Mouse (Mus musculus) forebrain, embryonic 12.5 days (tissue): ENCODE data around the gene T. TPM values are rescaled to one million over a fixed set of nuclear protein-coding genes. Genes with fewer than 3 reads are reported as not detected.

ENCODE experiments used
- ATAC-seq: fragments of 200-750 bp; cut with Nextera tagmentation; 2 replicates; pipeline ENCODE4 v1.8.0; 2017; ENCODE audit warnings: moderate TSS enrichment; ENCODE audit not compliant: low FRiP score
- H3K27ac ChIP-seq: fragments of 300-500 bp; sonication (generic); 2 replicates; pipeline ENCODE4 v1.5.1; 2016; ENCODE audit warnings: mild to moderate bottlenecking
- H3K27me3 ChIP-seq: fragments of 300-500 bp; sonication (generic); 2 replicates; pipeline ENCODE4 v1.6.1; 2016; ENCODE audit warnings: mild to moderate bottlenecking
- H3K36me3 ChIP-seq: fragments of 300-500 bp; sonication (generic); replicated peaks from 2 replicates; pipeline ENCODE4 v1.6.1; 2016; ENCODE audit warnings: mild to moderate bottlenecking
- H3K4me1 ChIP-seq: fragments of 300-500 bp; sonication (generic); 2 replicates; pipeline ENCODE4 v1.6.1; 2016
- H3K4me2 ChIP-seq: fragments of 300-500 bp; sonication (generic); 2 replicates; pipeline ENCODE4 v1.6.1; 2016; ENCODE audit warnings: mild to moderate bottlenecking, moderate library complexity
- H3K4me3 ChIP-seq: fragments of 300-500 bp; sonication (generic); replicated peaks from 2 replicates; pipeline ENCODE4 v1.5.1; 2016; ENCODE audit warnings: mild to moderate bottlenecking
- H3K9ac ChIP-seq: fragments of 300-500 bp; sonication (generic); 2 replicates; pipeline ENCODE4 v1.6.1; 2016; ENCODE audit warnings: mild to moderate bottlenecking
- H3K9me3 ChIP-seq: fragments of 300-500 bp; sonication (generic); 2 replicates; pipeline ENCODE4 v1.6.1; 2016
- WGBS: fragments of 180-500 bp; shearing (Covaris S2); methylation state at CpG from one replicate; pipeline ENCODE4 v1.1.7; 2016; 5-methylcytosine and 5-hydroxymethylcytosine counted together
- polyA plus RNA-seq: library from polyadenylated mRNA; unstranded; fragments of >200 nt; fragmentation: Nextera tagmentation; extraction: Ambion mirVana; gene quantifications from 2 replicates; pipeline ENCODE4 v1.2.1, GENCODE M21; 2016

The T gene
- polyA plus RNA-seq, 1 experiment from 2014 or later: 1.2 TPM

DNA sequence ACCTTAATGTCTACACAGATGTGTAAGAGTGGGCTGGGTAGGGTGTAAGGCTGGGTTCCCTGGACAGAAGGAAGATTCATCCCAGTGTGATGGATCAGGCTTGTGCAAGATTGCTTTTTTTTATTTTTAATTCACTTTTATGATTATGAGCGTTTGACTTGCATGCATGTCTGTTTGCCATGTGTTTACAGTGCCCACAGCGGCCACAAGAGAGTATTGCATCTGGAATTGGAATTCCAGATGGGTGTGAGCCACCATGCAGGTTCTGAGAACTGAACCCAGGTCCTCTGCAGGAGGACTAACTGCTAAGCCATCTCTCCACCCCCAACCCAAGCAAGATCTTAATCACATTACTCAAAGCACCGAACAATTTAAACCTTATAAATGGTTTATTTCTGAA is 9.8 kb downstream of the T start:
- H3K4me3 ChIP-seq: no peak overlapping the region
- peaks cover 21% of the 10 kb centered on the region for H3K27me3 ChIP-seq
- no peaks in the 10 kb centered on the region for H3K36me3 ChIP-seq
- no peaks in the 10 kb centered on the region for H3K4me1 ChIP-seq
- H3K9ac ChIP-seq: no peak overlapping the region
- no peak overlapping the region for H3K27ac ChIP-seq
- WGBS: 59% methylated on average over 3 of the region's 3 CpGs
- ATAC-seq: no peak
- H3K9me3 ChIP-seq: no peaks in the 10 kb centered on the region
- no peak overlapping the region for H3K4me2 ChIP-seq

DNA sequence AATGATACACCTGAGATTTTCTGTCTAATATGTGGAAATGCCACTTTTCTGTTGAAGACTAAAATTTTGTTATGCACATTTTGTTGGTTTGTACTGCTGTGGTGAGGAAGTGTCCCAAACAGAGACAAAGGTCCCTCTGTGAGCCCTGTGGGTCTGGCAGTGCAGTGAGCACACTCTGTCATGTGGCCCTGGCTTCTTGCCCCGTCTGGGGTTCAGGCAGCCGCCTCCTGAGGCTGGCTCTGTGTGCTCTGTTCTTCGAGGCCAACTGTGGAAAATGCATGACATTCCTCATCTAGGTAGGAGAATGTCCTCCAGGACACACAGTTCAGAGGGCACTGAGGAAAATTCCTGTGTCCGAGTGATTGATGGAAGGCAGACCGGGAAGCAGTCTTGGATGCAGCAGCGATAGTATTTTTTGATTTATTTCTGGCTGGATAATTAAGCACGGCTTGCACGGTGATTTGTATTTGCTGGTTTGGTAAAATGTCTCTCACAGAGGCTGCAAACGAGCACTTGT is 13.5 kb downstream of the T start:
- Histone ChIP-seq H3K9ac (no peak overlapping the region), H3K4me3 (no peak overlapping the region), H3K27ac (no peak overlapping the region), H3K4me2 (no peak overlapping the region), H3K36me3 (no peaks in the 10 kb centered on the region), H3K4me1 (no peaks in the 10 kb centered on the region), H3K9me3 (no peaks in the 10 kb centered on the region), H3K27me3 (peaks cover 7% of the 10 kb centered on the region; the same call in 1 of the 2 replicates)
- WGBS: 56% methylated on average over 9 of the region's 9 CpGs
- no peak for ATAC-seq

DNA sequence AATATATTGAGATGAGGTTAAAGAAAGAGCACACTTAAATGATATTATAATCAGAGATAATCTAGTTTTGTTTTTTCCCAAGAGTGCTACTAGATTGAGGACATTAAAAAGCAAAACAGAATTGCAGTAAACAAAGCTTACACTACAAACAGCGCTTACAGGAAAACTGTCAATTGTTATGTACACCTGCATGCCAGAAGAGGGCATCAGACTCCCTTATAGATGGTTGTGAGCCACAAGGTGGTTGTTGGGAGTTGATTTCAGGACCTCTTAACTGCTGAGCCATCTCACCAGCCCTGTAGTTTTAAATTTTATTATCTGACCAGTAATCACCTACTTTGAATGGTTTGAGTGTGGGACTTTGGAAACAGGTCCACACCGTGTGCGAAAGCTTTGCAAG is 14.1 kb downstream of the T start:
- ATAC-seq: no peak
- H3K27ac ChIP-seq: no peak overlapping the region
- H3K36me3 ChIP-seq: no peaks in the 10 kb centered on the region
- peaks cover 7% of the 10 kb centered on the region; the same call in 1 of the 2 replicates for H3K27me3 ChIP-seq
- H3K9me3 ChIP-seq: no peaks in the 10 kb centered on the region
- H3K4me1 ChIP-seq: no peaks in the 10 kb centered on the region
- no peak overlapping the region for H3K4me3 ChIP-seq
- no peak overlapping the region for H3K9ac ChIP-seq
- no peak overlapping the region for H3K4me2 ChIP-seq
- 67% methylated on average over 3 of the region's 3 CpGs for WGBS

DNA sequence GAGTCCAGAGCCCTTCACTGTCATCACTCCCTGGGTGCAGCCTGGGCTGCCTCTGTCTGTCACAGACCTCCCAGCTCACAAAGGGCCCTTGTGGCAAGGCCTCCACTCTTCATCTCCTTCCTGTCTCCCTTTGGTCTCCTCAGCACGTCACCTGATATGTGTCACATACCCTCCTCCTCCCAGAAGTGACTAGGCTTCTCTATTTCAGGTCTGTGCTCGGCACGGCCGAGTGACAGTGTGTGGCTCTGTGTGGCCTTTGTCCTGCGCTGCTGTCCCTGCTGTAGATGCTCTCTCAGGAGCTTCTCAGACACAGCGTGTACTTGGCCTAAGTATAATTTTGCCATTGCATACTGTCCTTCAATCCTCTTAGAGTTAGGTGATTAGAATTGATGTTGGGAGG is 21.0 kb downstream of the T start:
- peaks cover 3% of the 10 kb centered on the region; the same call in 1 of the 2 replicates for H3K4me1 ChIP-seq
- no peak overlapping the region for H3K4me3 ChIP-seq
- ATAC-seq: no peak
- no peak overlapping the region for H3K27ac ChIP-seq
- H3K36me3 ChIP-seq: no peaks in the 10 kb centered on the region
- no peak overlapping the region for H3K9ac ChIP-seq
- no peaks in the 10 kb centered on the region for H3K9me3 ChIP-seq
- no peak overlapping the region for H3K4me2 ChIP-seq
- WGBS: 62% methylated on average over 6 of the region's 6 CpGs
- peaks cover 11% of the 10 kb centered on the region; the same call in 1 of the 2 replicates for H3K27me3 ChIP-seq

DNA sequence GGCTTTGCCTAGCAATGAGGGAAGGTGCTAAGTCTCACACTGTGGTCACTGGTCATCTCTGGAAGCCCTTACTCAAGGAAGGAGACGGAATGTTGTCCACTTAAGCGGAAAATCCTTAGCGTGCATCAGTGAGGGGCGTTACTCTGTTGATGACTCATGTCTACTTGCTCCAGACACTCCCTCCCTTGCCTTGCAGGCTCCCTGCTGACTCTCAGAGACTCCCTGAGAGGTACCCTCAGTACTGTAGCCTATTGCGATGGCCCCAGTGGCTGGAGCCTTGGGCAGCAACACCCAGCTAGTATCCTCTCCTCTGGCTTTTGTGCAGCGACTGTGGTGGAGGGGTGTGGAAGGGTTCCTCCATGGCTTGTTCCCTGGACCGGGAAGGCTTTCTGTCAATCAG is 21.4 kb downstream of the T start:
- no peak for ATAC-seq
- no peaks in the 10 kb centered on the region for H3K9me3 ChIP-seq
- no peak overlapping the region for H3K27ac ChIP-seq
- peaks cover 11% of the 10 kb centered on the region; the same call in 1 of the 2 replicates for H3K27me3 ChIP-seq
- H3K4me1 ChIP-seq: peaks cover 3% of the 10 kb centered on the region; the same call in 1 of the 2 replicates
- WGBS: 62% methylated on average over 7 of the region's 7 CpGs
- no peak overlapping the region for H3K9ac ChIP-seq
- H3K4me2 ChIP-seq: no peak overlapping the region
- no peak overlapping the region for H3K4me3 ChIP-seq
- H3K36me3 ChIP-seq: no peaks in the 10 kb centered on the region

DNA sequence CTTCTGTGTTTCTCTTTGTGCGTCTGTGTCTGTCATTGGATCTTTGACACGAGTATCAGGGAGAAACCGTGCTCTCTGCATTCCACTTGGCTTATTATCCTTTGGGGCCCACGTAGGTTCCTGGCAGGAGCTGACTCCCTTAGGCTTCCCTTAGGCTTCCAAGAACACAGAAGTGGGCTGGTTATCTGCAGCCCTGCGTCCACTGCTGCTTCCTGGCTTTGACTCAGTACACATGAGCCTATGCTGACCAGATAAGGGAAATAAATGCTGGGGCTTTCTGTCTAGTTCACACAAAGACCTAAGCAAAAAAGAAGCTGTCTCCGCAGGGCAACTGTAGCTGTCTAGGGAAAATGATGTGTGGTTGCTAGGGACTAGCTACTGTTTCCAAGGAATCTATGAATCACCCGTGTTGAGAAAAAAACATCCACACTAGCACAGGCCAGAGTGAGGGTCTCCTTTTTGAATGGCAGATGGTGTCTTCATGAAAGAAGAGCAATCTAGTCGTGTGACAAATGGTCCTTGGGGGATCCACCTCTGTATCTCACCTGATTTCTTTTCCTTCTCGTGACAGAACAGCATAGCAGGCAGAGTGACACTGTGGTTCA is 22.7 kb downstream of the T start:
- 64% methylated on average over 9 of the region's 9 CpGs for WGBS
- Histone ChIP-seq H3K9ac (no peak overlapping the region), H3K4me1 (peaks cover 3% of the 10 kb centered on the region; the same call in 1 of the 2 replicates), H3K27ac (peak overlapping the region; percentile 42; the same call in 1 of the 2 replicates), H3K27me3 (peaks cover 12% of the 10 kb centered on the region), H3K4me3 (no peak overlapping the region), H3K36me3 (no peaks in the 10 kb centered on the region), H3K9me3 (no peaks in the 10 kb centered on the region), H3K4me2 (no peak overlapping the region)
- ATAC-seq: no peak

DNA sequence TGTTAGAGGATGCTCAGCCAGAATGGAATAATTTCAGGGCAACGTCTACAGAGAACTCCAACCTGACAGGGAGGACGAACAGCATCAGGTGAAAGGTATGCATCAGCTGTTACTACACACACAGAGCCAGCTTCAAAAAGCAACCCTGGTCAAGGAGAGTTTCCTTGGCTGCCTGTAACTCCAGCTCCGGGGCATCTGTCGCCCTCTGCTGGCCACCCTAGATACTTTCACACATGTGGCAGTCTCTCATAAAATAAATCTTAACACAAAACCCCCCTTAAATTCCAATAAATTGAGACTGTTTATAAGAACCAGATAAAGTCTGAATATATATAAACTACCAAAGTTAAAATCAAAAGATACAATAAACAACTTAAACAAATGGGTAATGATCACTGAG is 27.3 kb downstream of the T start:
- peaks cover 14% of the 10 kb centered on the region for H3K27me3 ChIP-seq
- 6% methylated on average over 4 of the region's 4 CpGs for WGBS
- no peak for ATAC-seq
- H3K4me3 ChIP-seq: no peak overlapping the region
- peaks cover 3% of the 10 kb centered on the region; the same call in 1 of the 2 replicates for H3K4me1 ChIP-seq
- H3K27ac ChIP-seq: no peak overlapping the region
- H3K4me2 ChIP-seq: no peak overlapping the region
- H3K36me3 ChIP-seq: no peaks in the 10 kb centered on the region
- H3K9me3 ChIP-seq: no peaks in the 10 kb centered on the region
- H3K9ac ChIP-seq: no peak overlapping the region

DNA sequence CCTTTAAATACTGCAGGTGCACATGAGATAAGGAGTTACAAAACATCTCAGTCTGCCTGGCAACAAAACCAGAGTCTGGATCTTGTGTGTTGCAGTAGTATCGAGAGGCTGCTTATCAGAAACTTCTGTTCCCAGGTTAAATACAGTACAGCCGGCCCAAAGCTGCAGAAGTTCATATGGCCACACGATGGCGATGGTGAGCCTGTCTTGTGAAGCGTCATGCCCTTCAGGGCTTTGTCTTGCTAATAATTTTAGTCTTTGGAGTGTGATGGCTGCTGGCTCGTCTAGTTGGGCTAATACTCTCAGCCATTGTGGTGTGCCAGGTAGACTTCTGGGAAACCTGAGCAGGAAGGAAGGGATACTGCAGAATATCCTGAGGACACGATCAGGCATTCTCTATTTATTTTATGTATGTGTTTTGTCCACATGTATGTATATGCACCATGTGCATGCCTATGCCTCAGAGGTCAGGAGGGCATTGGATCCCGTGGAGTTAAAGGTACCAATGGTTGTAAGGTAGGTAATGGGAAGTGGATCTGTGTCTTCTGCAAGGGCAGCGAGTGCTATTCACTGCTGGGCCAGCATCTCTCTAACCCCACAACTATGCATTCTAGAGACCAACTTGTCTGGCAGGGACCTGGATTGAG is 29.4 kb downstream of the T start:
- Histone ChIP-seq H3K9me3 (no peaks in the 10 kb centered on the region), H3K36me3 (no peaks in the 10 kb centered on the region), H3K27ac (no peak overlapping the region), H3K4me1 (no peaks in the 10 kb centered on the region; the same call in 1 of the 2 replicates), H3K4me2 (no peak overlapping the region), H3K9ac (no peak overlapping the region), H3K4me3 (no peak overlapping the region), H3K27me3 (peaks cover 23% of the 10 kb centered on the region)
- 28% methylated on average over 9 of the region's 9 CpGs for WGBS
- peak; percentile 80; the same call in 1 of the 2 replicates for ATAC-seq

DNA sequence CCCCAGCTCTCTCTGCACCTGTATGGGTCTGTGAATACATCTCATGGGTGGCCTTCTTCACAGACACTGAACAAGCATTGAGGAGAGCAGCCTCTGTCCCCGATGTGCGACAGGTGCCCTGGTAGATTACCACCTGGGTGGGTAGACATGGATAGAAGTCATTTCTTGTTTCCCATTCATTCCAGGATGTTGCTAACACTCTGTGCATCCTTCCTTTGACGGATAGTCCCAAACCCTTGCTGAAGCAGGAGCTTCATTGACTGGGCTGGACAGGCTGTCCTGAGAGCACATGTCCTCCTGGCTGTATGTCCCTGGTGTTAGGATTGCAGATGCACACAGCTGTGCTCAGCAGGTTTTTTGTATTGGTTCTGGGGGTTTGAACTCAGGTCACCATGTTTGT is 33.5 kb downstream of the T start:
- no peaks in the 10 kb centered on the region for H3K36me3 ChIP-seq
- H3K27me3 ChIP-seq: 0 out of 2 replicates have a peak, but pooled peaks cover 28% of the 10 kb centered on the region
- no peak overlapping the region for H3K4me3 ChIP-seq
- H3K4me1 ChIP-seq: no peaks in the 10 kb centered on the region; the same call in 1 of the 2 replicates
- H3K4me2 ChIP-seq: no peak overlapping the region
- 88% methylated on average over 3 of the region's 3 CpGs for WGBS
- H3K9ac ChIP-seq: no peak overlapping the region
- ATAC-seq: no peak
- H3K27ac ChIP-seq: no peak overlapping the region
- no peaks in the 10 kb centered on the region for H3K9me3 ChIP-seq

DNA sequence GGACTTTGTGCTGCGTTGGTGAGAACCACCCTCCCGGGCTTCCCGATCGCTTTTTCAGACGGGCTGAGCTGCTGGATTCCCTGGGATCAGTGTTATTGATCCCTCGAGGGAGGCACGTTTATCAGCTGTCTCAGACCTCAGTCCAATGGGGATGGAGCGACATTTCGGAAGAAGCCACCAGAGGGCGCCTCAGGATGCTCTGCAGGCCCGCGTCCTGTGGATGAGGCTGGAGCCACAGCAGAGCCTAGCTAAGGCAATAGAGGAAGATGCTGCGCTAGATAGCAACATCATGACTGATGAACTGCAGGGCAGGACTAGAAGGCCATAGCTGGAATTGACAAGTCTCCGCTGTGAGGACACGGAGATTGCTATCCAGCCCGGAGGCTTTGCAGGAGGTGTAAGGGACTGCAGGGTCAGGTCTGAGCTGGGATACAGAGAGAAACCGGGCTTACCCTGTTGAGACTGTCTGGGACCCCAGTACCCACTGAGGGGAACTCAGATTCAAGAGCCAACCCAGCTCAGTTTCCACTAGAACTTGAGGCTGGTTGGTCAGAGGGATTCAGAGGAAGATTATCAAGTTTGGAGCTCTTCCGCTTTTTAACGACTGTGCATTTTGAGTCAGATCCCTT is 34.6 kb downstream of the T start:
- H3K27me3 ChIP-seq: 0 out of 2 replicates have a peak, but pooled peaks cover 28% of the 10 kb centered on the region
- H3K27ac ChIP-seq: no peak overlapping the region
- H3K36me3 ChIP-seq: no peaks in the 10 kb centered on the region
- H3K4me3 ChIP-seq: no peak overlapping the region
- ATAC-seq: peak; percentile 71
- no peaks in the 10 kb centered on the region for H3K9me3 ChIP-seq
- no peaks in the 10 kb centered on the region; the same call in 1 of the 2 replicates for H3K4me1 ChIP-seq
- H3K9ac ChIP-seq: peak overlapping the region; percentile 21; the same call in 1 of the 2 replicates
- no peak overlapping the region for H3K4me2 ChIP-seq
- 17% methylated on average over 19 of the region's 19 CpGs for WGBS

DNA sequence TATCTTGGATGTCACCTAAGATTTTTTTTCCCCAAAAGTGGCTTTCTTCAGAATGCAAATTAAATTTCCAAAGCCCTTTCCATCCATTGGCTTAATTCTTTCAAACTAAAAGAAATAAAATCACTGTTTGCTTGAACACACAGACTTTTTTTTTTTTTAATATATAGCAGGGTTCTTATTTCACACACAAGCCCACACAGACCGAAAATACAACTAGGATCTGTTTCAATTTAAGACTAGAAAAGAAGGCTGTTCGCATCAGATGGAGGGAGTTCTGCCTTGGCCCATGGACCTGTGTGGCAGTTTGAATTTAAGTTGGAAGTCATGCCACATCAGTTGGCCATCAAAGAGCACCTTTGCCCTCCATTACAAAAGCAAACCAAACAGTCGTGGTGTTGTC is 44.3 kb downstream of the T start:
- H3K27ac ChIP-seq: no peak overlapping the region
- H3K4me2 ChIP-seq: no peak overlapping the region
- no peaks in the 10 kb centered on the region for H3K36me3 ChIP-seq
- H3K4me3 ChIP-seq: no peak overlapping the region
- H3K27me3 ChIP-seq: no peaks in the 10 kb centered on the region
- H3K9me3 ChIP-seq: no peaks in the 10 kb centered on the region
- no peak for ATAC-seq
- no peak overlapping the region for H3K9ac ChIP-seq
- WGBS: 83% methylated on average over 3 of the region's 3 CpGs
- no peaks in the 10 kb centered on the region for H3K4me1 ChIP-seq

DNA sequence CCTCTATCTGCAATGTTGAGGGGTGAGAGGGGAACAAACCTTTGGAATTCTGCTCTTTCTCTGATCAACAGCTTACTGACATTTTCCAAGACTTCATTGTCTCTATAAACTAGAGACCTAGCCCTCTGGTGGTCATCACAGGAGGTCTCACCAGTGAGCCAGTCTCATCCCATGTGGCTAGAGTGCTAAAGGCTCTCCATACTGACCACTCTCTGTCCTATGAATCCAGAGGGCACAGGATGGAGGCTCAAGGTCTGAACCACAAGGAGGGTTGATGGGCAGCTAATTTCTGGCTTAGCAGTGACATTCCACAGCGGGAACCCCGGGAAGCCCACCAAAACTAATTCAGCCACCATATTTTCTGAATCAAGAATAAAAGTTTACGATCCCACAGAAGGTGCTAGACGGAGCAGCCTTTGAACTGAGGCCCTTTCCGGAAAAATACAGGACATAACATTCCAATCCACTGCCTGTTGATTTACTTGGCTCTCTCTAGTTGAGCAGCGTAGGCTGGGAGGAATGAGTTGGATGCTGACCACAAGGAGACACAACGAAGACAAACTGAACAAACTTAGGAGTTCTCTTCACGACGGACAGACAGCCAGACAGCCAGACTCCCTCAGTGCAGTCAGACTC is 45.4 kb downstream of the T start:
- Histone ChIP-seq H3K4me1 (no peaks in the 10 kb centered on the region), H3K4me3 (no peak overlapping the region), H3K4me2 (no peak overlapping the region), H3K27me3 (no peaks in the 10 kb centered on the region), H3K27ac (no peak overlapping the region), H3K36me3 (no peaks in the 10 kb centered on the region), H3K9ac (no peak overlapping the region), H3K9me3 (no peaks in the 10 kb centered on the region)
- WGBS: 90% methylated on average over 9 of the region's 9 CpGs
- no peak for ATAC-seq
